Mouse (Mus musculus) midbrain, embryonic 11.5 days (tissue): ENCODE data around the gene Rpl23. TPM values are rescaled to one million over a fixed set of nuclear protein-coding genes. Genes with fewer than 3 reads are reported as not detected.

Source experiments
- ATAC-seq: fragments of 200-750 bp; cut with Nextera tagmentation; 2 replicates; pipeline ENCODE4 v1.8.0; 2017; ENCODE audit warnings: moderate TSS enrichment, moderate library complexity; ENCODE audit not compliant: low FRiP score
- DNase-seq: peaks from one replicate; pipeline ENCODE4 v3.0.0; 2015; ENCODE audit warnings: low spot score; ENCODE audit errors: missing footprints
- H3K27ac ChIP-seq: fragments of 300-500 bp; sonication (generic); 2 replicates; pipeline ENCODE4 v1.5.1; 2014; ENCODE audit warnings: low read depth, low read length
- H3K27me3 ChIP-seq: fragments of 300-500 bp; sonication (generic); 2 replicates; pipeline ENCODE4 v1.6.1; 2014; ENCODE audit warnings: mild to moderate bottlenecking, low read length, moderate library complexity, mixed read lengths; ENCODE audit not compliant: control insufficient read depth, insufficient read depth
- H3K36me3 ChIP-seq: fragments of 300-500 bp; sonication (generic); 2 replicates; pipeline ENCODE4 v1.6.1; 2014; ENCODE audit warnings: mild to moderate bottlenecking, low read length, moderate library complexity, mixed read lengths; ENCODE audit not compliant: control insufficient read depth, insufficient read depth
- H3K4me1 ChIP-seq: fragments of 300-500 bp; sonication (generic); 2 replicates; pipeline ENCODE4 v1.6.1; 2014; ENCODE audit warnings: low read length; ENCODE audit not compliant: control insufficient read depth, insufficient read depth
- H3K4me2 ChIP-seq: fragments of 300-500 bp; sonication (generic); 2 replicates; pipeline ENCODE4 v1.6.1; 2014; ENCODE audit warnings: mild to moderate bottlenecking, moderate library complexity
- H3K4me3 ChIP-seq: fragments of 300-500 bp; sonication (generic); 2 replicates; pipeline ENCODE4 v1.5.1; 2014; ENCODE audit warnings: low read depth, low read length
- H3K9ac ChIP-seq: fragments of 300-500 bp; sonication (generic); 2 replicates; pipeline ENCODE4 v1.6.1; 2014; ENCODE audit warnings: low read length
- H3K9me3 ChIP-seq: fragments of 300-500 bp; sonication (generic); 2 replicates; pipeline ENCODE4 v1.6.1; 2016; ENCODE audit warnings: low read length; ENCODE audit not compliant: control insufficient read depth
- WGBS: fragments of 180-500 bp; shearing (Covaris S2); extraction: QIAGEN DNeasy Blood & Tissue Kit; methylation state at CpG from one replicate; pipeline ENCODE4 v1.1.7; 2014; 5-methylcytosine and 5-hydroxymethylcytosine counted together
- polyA plus RNA-seq: library from polyadenylated mRNA; unstranded; fragments of >200 nt; fragmentation: Nextera tagmentation; extraction: Ambion mirVana; gene quantifications from 2 replicates; pipeline ENCODE4 v1.2.1, GENCODE M21; 2014

The Rpl23 gene
- polyA plus RNA-seq, 1 experiment from 2014 or later = 443 TPM

DNA sequence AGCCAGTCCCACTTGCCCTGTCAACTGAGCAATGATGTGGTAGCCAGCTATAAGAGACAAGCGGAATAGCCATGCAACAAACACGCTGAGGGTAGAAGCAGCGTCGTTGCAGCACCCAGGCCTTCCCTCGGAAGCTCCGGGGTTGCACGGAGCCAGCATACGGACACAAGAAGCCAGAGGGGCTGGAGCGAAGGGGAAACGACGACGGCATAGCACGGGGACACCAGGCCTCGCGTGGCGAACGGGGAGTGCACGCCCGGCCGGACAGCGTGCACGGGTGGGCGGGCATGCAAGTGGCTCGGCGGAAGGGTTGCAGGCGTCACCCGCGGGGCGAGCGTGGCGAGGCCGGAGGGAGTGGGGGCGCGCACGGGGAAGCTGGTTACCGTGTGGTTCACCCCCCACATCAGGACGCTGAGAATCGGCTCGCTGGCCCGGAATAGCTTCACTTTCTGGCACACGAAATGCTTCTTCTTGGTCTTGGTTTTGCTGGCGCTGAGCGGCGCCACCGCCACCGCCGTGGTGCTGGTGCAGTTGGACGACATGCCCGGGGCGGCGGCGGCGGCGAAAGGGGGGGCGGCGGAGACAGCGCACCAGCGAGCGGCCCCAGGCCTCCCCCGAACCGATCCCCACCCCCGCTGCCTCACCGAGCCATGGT lies 38.0 kb downstream of the Rpl23 start, which contains the start of gene Pip4k2b:
Gene Pip4k2b, minus strand, starts transcription at position 642 of the 655 bp plus-strand sequence.
- Histone ChIP-seq H3K27me3 (no peaks in the 10 kb centered on the region), H3K9ac (peak within 1 kb of the TSS; percentile 92), H3K36me3 (peaks cover 10% of the 10 kb centered on the region; the same call in 1 of the 2 replicates), H3K4me1 (peaks cover 14% of the 10 kb centered on the region), H3K4me3 (peak within 1 kb of the TSS; percentile 62), H3K27ac (peak within 1 kb of the TSS; percentile 89), H3K9me3 (no peaks in the 10 kb centered on the region), H3K4me2 (peak within 1 kb of the TSS; percentile 82)
- WGBS = under 1% methylated on average over 49 of the region's 63 CpGs
- peak; percentile 95 for DNase-seq
- peak; percentile 36; the same call in 1 of the 2 replicates for ATAC-seq

DNA sequence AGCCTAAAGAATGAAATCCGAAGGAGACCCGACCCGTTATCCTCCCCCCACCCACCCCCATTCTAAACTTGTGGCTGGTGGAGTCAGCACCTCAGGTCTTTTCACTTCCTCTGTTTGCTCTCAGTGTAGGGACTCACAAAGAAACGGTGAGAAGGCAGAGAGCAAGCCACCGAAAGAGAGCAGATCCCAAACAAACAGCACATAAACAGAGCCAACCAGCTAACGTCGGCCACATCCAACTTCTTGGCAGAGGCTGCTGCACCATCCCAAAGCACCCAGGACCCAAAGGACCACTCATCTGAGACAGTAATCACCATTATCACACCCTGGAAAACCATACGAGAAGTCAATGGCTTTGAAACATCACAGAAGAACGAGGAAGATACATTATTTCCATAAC lies 38.8 kb downstream of the Rpl23 start:
- peak overlapping the region; percentile 82 for H3K4me2 ChIP-seq
- no peak overlapping the region for H3K27ac ChIP-seq
- no peaks in the 10 kb centered on the region for H3K9me3 ChIP-seq
- H3K4me3 ChIP-seq = peak overlapping the region; percentile 62
- 50% methylated on average over 9 of the region's 9 CpGs for WGBS
- H3K4me1 ChIP-seq = peaks cover 14% of the 10 kb centered on the region
- peak overlapping the region; percentile 82 for H3K9ac ChIP-seq
- H3K36me3 ChIP-seq = peaks cover 10% of the 10 kb centered on the region; the same call in 1 of the 2 replicates
- ATAC-seq (no peak), DNase-seq (peak; percentile 67)
- H3K27me3 ChIP-seq = no peaks in the 10 kb centered on the region

DNA sequence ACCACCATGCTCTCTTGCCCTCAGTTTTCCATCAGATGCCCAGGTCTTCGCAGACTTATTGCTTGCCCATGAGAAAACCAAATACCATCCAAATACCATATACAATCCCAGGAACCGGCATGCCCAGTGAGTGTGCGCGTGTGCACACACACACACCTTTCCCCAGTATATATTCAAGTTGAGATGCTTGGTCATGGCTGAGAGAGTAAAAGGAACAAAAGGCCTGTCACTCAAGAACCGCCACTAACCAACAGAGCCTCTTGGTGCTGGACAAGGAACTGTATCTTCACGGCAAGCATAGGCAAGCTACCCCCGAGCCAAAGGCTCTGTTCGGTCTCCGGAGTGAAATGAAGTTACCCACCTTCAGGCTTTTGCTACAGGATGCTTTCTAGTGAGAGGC lies 39.6 kb downstream of the Rpl23 start:
- H3K9ac ChIP-seq = no peak overlapping the region
- no peak for DNase-seq
- H3K27ac ChIP-seq = no peak overlapping the region

DNA sequence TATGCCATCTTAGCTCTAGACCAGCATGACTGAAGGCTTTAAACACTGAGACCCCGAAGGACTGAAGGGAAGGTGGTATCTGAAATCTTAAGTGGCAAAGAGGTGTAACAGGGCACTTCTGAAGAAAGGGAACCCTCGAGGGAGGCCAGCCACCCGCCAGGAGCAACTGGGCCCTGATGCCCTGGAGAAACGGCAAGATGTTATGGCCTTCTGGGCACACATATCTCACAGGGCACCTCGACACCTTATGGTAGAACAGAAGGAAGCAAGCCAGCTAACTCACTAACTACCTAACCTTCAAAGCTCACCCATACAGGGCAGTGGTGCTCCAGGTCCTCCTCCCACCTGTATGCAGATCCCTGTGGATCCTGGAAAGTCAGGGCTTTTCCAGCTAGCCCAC lies 40.1 kb downstream of the Rpl23 start:
- Histone ChIP-seq H3K27ac (no peak overlapping the region), H3K9ac (no peak overlapping the region)
- DNase-seq = no peak

More for the DNA sequence above, 39.6 kb downstream of the Rpl23 start:
- H3K4me3 ChIP-seq = no peak overlapping the region
- H3K4me2 ChIP-seq = no peak overlapping the region
- H3K4me1 ChIP-seq = peaks cover 14% of the 10 kb centered on the region
- WGBS = 82% methylated on average over 9 of the region's 9 CpGs
- H3K27me3 ChIP-seq = no peaks in the 10 kb centered on the region
- H3K36me3 ChIP-seq = peaks cover 5% of the 10 kb centered on the region; the same call in 1 of the 2 replicates
- no peak for ATAC-seq
- no peaks in the 10 kb centered on the region for H3K9me3 ChIP-seq

DNA sequence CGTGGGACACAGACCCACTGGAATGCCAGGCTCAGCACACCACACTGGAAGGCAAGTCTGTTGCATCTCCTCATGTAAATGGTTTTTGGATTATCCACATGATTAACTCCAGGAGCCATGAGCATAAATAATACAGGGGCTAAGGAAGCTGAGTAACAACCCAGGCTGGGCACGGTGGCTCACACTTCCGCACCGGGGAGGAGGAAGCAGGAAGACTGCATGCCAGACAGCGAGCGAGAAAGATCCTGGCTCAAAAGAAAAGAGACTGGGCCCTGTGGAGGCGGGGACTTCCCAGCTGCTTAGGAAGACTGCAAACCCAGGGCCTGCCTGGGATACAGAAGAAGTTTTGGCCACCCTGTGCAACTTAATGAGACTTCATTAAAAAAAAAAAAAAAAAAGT lies 42.0 kb downstream of the Rpl23 start:
- no peak overlapping the region for H3K4me2 ChIP-seq
- no peaks in the 10 kb centered on the region for H3K27me3 ChIP-seq
- ATAC-seq (no peak), DNase-seq (no peak)
- no peaks in the 10 kb centered on the region for H3K9me3 ChIP-seq
- H3K27ac ChIP-seq = no peak overlapping the region
- H3K4me1 ChIP-seq = peaks cover 14% of the 10 kb centered on the region
- H3K36me3 ChIP-seq = no peaks in the 10 kb centered on the region
- H3K9ac ChIP-seq = no peak overlapping the region
- no peak overlapping the region for H3K4me3 ChIP-seq
- whole genome bisulfite sequencing = 50% methylated on average over 7 of the region's 7 CpGs

More for the DNA sequence above, 40.1 kb downstream of the Rpl23 start:
- WGBS = 96% methylated on average over 5 of the region's 5 CpGs
- Histone ChIP-seq H3K27me3 (no peaks in the 10 kb centered on the region), H3K9me3 (no peaks in the 10 kb centered on the region), H3K4me2 (no peak overlapping the region), H3K4me1 (peaks cover 14% of the 10 kb centered on the region), H3K4me3 (no peak overlapping the region), H3K36me3 (peaks cover 5% of the 10 kb centered on the region; the same call in 1 of the 2 replicates)
- ATAC-seq = no peak

DNA sequence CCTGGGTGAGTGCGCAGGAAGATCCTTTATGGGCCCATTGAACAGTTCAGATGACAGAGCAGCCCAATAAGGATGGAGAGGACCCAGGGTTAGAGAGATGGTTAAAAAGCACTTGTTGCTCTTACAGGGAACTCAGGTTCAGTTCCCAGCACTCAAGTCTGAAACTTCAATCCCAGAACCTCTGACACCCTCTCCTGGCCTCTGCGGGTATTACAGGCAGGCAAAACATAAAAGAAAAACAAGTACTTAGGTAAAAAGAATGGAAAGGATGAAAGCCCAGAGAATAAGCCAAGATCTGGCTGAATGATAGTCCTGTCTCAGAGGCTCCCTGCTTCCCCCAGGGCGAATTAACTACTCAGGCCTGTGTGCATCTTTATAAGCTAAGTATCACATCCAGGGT lies 43.1 kb downstream of the Rpl23 start:
- WGBS = 90% methylated on average over 3 of the region's 3 CpGs
- Histone ChIP-seq H3K36me3 (no peaks in the 10 kb centered on the region), H3K9me3 (no peaks in the 10 kb centered on the region), H3K9ac (no peak overlapping the region), H3K4me2 (no peak overlapping the region), H3K27ac (no peak overlapping the region), H3K27me3 (no peaks in the 10 kb centered on the region), H3K4me3 (no peak overlapping the region), H3K4me1 (peaks cover 14% of the 10 kb centered on the region)
- ATAC-seq (no peak), DNase-seq (no peak)

DNA sequence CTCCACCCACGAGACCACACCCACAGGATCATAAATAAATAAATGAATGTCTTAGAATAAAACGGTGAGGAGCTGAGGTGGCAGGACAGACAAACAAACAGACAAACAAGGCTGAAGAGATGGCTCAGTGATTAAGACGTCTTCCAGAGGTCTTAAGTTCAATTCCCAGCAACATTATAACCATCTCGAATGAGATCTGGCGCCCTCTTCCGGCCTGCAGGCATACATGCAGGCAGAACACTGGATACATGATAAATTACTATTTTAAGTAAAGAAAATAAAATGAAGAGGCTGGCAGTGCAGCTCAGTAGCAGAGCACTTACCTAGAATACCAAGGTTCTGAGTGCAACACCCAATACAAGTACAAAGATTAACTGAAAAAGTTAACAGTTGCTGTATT lies 43.5 kb downstream of the Rpl23 start:
- ATAC-seq = no peak
- Histone ChIP-seq H3K4me3 (no peak overlapping the region), H3K4me1 (peaks cover 11% of the 10 kb centered on the region), H3K36me3 (no peaks in the 10 kb centered on the region), H3K27ac (no peak overlapping the region), H3K4me2 (no peak overlapping the region), H3K9me3 (no peaks in the 10 kb centered on the region), H3K9ac (no peak overlapping the region), H3K27me3 (no peaks in the 10 kb centered on the region)
- DNase-seq = no peak
- 66% methylated on average over 6 of the region's 6 CpGs for WGBS

DNA sequence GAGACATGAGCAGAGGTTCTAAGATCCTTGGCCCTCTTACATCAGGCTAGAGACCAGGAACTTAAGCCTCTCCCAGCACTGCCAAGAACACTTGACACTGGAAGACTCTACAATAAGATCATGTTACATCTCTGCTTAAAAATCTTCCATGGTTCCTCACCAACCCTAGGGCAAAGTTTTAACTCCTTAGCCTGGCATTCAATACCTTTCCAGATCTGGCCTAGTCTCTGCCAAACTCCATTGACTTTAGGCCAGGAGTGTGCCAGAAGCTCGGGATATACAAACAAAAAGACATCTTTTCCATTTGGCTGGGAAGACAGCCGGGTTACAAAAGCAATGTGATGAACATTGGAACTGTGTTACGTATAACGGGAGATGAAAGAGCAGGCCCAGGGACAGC lies 44.6 kb downstream of the Rpl23 start:
- no peak overlapping the region for H3K9ac ChIP-seq
- ATAC-seq (no peak), DNase-seq (peak; percentile 71)
- H3K27ac ChIP-seq = no peak overlapping the region
- WGBS = 88% methylated on average over 4 of the region's 4 CpGs
- no peaks in the 10 kb centered on the region for H3K36me3 ChIP-seq
- H3K4me2 ChIP-seq = no peak overlapping the region
- peaks cover under 1% of the 10 kb centered on the region for H3K4me1 ChIP-seq
- H3K4me3 ChIP-seq = no peak overlapping the region
- no peaks in the 10 kb centered on the region for H3K27me3 ChIP-seq
- H3K9me3 ChIP-seq = no peaks in the 10 kb centered on the region

DNA sequence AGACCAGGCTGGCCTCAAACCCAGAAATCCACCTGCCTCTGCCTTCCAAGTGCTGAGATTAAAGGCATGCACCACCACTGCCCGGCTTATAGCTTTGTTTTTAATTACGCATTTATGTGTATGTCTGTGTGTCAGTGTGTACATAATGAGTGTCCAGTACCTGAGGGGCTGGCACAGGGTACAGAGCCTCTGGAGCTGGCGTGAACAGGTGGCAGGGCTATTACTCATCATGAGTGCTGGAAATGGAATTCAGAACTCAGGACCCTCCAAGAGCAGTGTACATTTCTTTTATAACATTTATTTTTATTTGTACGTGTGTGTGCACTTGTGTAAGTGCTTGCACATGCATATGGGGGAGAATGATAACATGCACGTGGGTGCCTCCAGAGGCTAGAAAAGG lies 45.6 kb downstream of the Rpl23 start:
- no peak overlapping the region for H3K4me2 ChIP-seq
- no peak for DNase-seq
- 89% methylated on average over 5 of the region's 5 CpGs for WGBS

More for the DNA sequence above, 45.6 kb downstream of the Rpl23 start:
- Histone ChIP-seq H3K4me3 (no peak overlapping the region), H3K9ac (no peak overlapping the region), H3K27ac (no peak overlapping the region), H3K36me3 (peaks cover 3% of the 10 kb centered on the region; the same call in 1 of the 2 replicates), H3K27me3 (no peaks in the 10 kb centered on the region), H3K4me1 (no peaks in the 10 kb centered on the region; the same call in none of the 2 replicates), H3K9me3 (no peaks in the 10 kb centered on the region)
- no peak for ATAC-seq
